Comparison of ENCODE assay signal across 8 mouse cellular contexts in the genomic region with DNA sequence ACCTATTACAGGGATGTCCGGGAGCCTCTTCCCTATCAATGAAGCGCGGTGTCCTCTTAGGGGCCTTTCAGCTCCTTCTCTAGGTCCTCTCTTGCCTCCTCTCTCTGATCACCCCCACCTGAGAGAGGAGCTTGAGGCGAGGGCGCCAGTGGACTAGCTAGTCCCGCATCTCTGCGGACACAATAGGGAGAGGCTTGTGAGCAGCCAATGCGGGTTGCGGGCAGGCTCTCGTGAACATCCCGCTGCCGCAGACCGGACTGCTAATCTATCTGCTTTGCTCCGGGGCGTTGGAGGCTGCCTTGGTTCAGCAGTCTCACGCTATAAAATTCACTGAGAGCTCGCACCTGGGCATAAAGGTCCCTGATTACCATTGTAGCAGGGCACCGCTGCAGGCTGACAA.
DNase-seq lines count a peak whose midpoint lies in the region; ATAC-seq and TF ChIP-seq lines count a peak whose summit lies in the region.

No protein-coding gene starts in this region.

- H3K9ac ChIP-seq in heart, embryonic 11.5 days (ENCODE audit: low read depth, low read length) = 0 out of 2 replicates have a peak overlapping the region, but pooled peaks have one; percentile 43
- H3K9ac ChIP-seq in ES-Bruce4 (ENCODE audit: low read depth, poor library complexity, severe bottlenecking) = peak overlapping the region; percentile 51; the same call in 1 of the 2 replicates
- H3K9ac ChIP-seq in embryonic facial prominence, embryonic 15.5 days = peak overlapping the region; percentile 4; the same call in 1 of the 2 replicates
- peak overlapping the region; percentile 87 for H3K9ac ChIP-seq in neural tube, embryonic 13.5 days

- peaks cover 10% of the 10 kb centered on the region for H3K27me3 ChIP-seq in heart, embryonic 11.5 days (ENCODE audit: control insufficient read depth, insufficient read depth, low read length)
- H3K27me3 ChIP-seq in ES-Bruce4 (ENCODE audit: control insufficient read depth, insufficient read depth, low read length, poor library complexity, severe bottlenecking) = peaks cover 8% of the 10 kb centered on the region
- peaks cover 9% of the 10 kb centered on the region for H3K27me3 ChIP-seq in embryonic facial prominence, embryonic 15.5 days
- H3K27me3 ChIP-seq in neural tube, embryonic 13.5 days = no peaks in the 10 kb centered on the region

- 0 out of 2 replicates have a peak, but pooled peaks cover 4% of the 10 kb centered on the region for H3K4me1 ChIP-seq in heart, embryonic 11.5 days (ENCODE audit: control insufficient read depth, insufficient read depth, low read length)
- H3K4me1 ChIP-seq in ES-Bruce4 (ENCODE audit: control insufficient read depth, insufficient read depth, low read length) = no peaks in the 10 kb centered on the region
- peaks cover 13% of the 10 kb centered on the region for H3K4me1 ChIP-seq in embryonic facial prominence, embryonic 15.5 days
- peaks cover 23% of the 10 kb centered on the region for H3K4me1 ChIP-seq in neural tube, embryonic 13.5 days (replicated peaks)

- no peaks in the 10 kb centered on the region for H3K9me3 ChIP-seq in heart, embryonic 11.5 days (replicated peaks; ENCODE audit: control insufficient read depth, low read length)
- H3K9me3 ChIP-seq in ES-Bruce4 (replicated peaks; ENCODE audit: control insufficient read depth, insufficient read depth, low read length, poor library complexity, severe bottlenecking) = no peaks in the 10 kb centered on the region
- H3K9me3 ChIP-seq in embryonic facial prominence, embryonic 15.5 days (replicated peaks) = no peaks in the 10 kb centered on the region
- H3K9me3 ChIP-seq in neural tube, embryonic 13.5 days = no peaks in the 10 kb centered on the region

- H3K4me3 ChIP-seq in heart, embryonic 11.5 days (ENCODE audit: low read depth, low read length) = peak overlapping the region; percentile 52
- H3K4me3 ChIP-seq in ES-Bruce4 (ENCODE audit: low read depth, low read length) = peak overlapping the region; percentile 24
- H3K4me3 ChIP-seq in embryonic facial prominence, embryonic 15.5 days (replicated peaks) = peak overlapping the region; percentile 46
- H3K4me3 ChIP-seq in neural tube, embryonic 13.5 days = peak overlapping the region; percentile 62

- no peak for TF ChIP-seq POLR2A in ES-Bruce4 (IDR thresholded peaks at IDR 0.05; ENCODE audit: insufficient read depth, low read length)

- H3K36me3 ChIP-seq in heart, embryonic 11.5 days (ENCODE audit: control insufficient read depth, insufficient read depth, low read length) = no peaks in the 10 kb centered on the region
- H3K36me3 ChIP-seq in ES-Bruce4 (ENCODE audit: control insufficient read depth, insufficient read depth, low read length, poor library complexity, severe bottlenecking) = no peaks in the 10 kb centered on the region
- H3K36me3 ChIP-seq in embryonic facial prominence, embryonic 15.5 days = no peaks in the 10 kb centered on the region
- H3K36me3 ChIP-seq in neural tube, embryonic 13.5 days = no peaks in the 10 kb centered on the region

- no peak for TF ChIP-seq CTCF in ES-Bruce4 (IDR thresholded peaks at IDR 0.05; ENCODE audit: low read depth, low read length)

- ATAC-seq in heart, embryonic 11.5 days (replicated peaks; ENCODE audit: insufficient number of reproducible peaks, low FRiP score, low TSS enrichment) = 0 out of 2 replicates have a peak, but pooled peaks have one; percentile 22
- no peak for ATAC-seq in embryonic facial prominence, embryonic 15.5 days (ENCODE audit: insufficient number of reproducible peaks, low FRiP score, low TSS enrichment, low read depth)
- peak; percentile 68 for ATAC-seq in neural tube, embryonic 13.5 days (ENCODE audit: low read depth)

- no peak overlapping the region for H3K27ac ChIP-seq in heart, embryonic 11.5 days (ENCODE audit: low read depth, low read length)
- no peak overlapping the region for H3K27ac ChIP-seq in ES-Bruce4 (ENCODE audit: insufficient read depth, low read length)
- H3K27ac ChIP-seq in embryonic facial prominence, embryonic 15.5 days (replicated peaks) = no peak overlapping the region
- peak overlapping the region; percentile 89 for H3K27ac ChIP-seq in neural tube, embryonic 13.5 days (replicated peaks)

- no peak for TF ChIP-seq EP300 in ES-Bruce4 (IDR thresholded peaks at IDR 0.05; ENCODE audit: insufficient read depth, low read depth, low read length)

- no peak for DNase-seq in heart, adult 18-20 months
- DNase-seq in layer of hippocampus, postnatal 14 days (ENCODE audit: low spot score in 2 of 2) = peak; percentile 39 to 49
- no peak for DNase-seq in thymus, postnatal 25 days
- DNase-seq in ovary, postnatal 10 days (ENCODE audit: low spot score) = no peak

- under 1% methylated on average over 18 of the region's 18 CpGs for WGBS in heart, embryonic 11.5 days (ENCODE audit: insufficient replicate concordance)
- 0% methylated on average over 18 of the region's 18 CpGs for WGBS in embryonic facial prominence, embryonic 15.5 days
- under 1% methylated on average over 18 of the region's 18 CpGs for WGBS in neural tube, embryonic 13.5 days

- H3K4me2 ChIP-seq in heart, embryonic 11.5 days = peak overlapping the region; percentile 92
- peak overlapping the region; percentile 79 for H3K4me2 ChIP-seq in embryonic facial prominence, embryonic 15.5 days (replicated peaks)
- H3K4me2 ChIP-seq in neural tube, embryonic 13.5 days = peak overlapping the region; percentile 76

Comparison
In these comparisons a context has a peak if more than half of its experiments do, and no peak if none do; other contexts are left out.
1. H3K9ac ChIP-seq: peak in every context shown above with its lines; median percentile 87 in neural tube, embryonic 13.5 days; 51 in ES-Bruce4; 43 in heart, embryonic 11.5 days; 4 in embryonic facial prominence, embryonic 15.5 days.
2. DNase-seq: peak in layer of hippocampus, postnatal 14 days (2 of 2); none in heart, adult 18-20 months (0 of 2), thymus, postnatal 25 days (single experiment) and ovary, postnatal 10 days (single experiment).
3. Peak in every context shown above with its lines, with median percentiles within 50 percentile points of each other: H3K4me2 ChIP-seq and H3K4me3 ChIP-seq.